Mouse (Mus musculus): ENCODE results near the gene Banp. TPM values are rescaled to one million over a fixed set of nuclear protein-coding genes. Genes with fewer than 3 reads are reported as not detected.

Gene Banp
- total RNA-seq, 2 experiments from 2014 or later = 25.0 to 45.8 TPM

- no peak for ATAC-seq (replicated peaks; ENCODE audit: low FRiP score, poor library complexity, severe bottlenecking)
Measured at GRCm38 (mm10) chr8:121971488-121972058, 22.0 kb downstream of the Banp start.

GRCm38 (mm10) chr8:121973906-121974305, 24.4 kb downstream of the Banp start:
- ATAC-seq (replicated peaks; ENCODE audit: low FRiP score, poor library complexity, severe bottlenecking) = 0 out of 2 replicates have a peak, but pooled peaks have one; percentile 50

GRCm38 (mm10) chr8:121977819-121978590, 28.5 kb downstream of the Banp start:
- ATAC-seq (replicated peaks; ENCODE audit: low FRiP score, poor library complexity, severe bottlenecking) = peak; percentile 52; the same call in 1 of the 2 replicates

DNA sequence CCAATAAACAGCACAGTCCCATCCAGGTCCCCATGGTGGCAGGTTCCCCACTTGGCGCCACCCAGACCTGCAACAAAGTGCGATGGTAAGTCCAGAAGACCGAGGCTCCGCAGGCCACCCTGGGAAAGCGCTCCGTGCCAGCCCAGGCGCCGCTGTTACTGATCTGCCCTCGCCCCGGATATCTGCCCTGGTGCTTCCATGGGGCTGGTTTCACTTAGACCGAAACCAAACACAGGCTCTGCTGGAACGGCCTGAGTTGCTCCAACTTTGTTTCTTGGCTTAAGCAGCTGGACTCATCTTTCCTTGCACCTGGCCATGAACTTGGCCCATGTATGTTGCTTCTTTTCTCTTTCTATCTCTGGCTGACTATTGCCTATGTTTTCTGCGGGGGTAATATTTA, 29.1 kb downstream of the Banp start:
- ATAC-seq (replicated peaks; ENCODE audit: low FRiP score, poor library complexity, severe bottlenecking) = no peak

GRCm38 (mm10) chr8:121980792-121981519, 31.4 kb downstream of the Banp start:
- no peak for ATAC-seq (replicated peaks; ENCODE audit: low FRiP score, poor library complexity, severe bottlenecking)

- ATAC-seq (replicated peaks; ENCODE audit: low FRiP score, poor library complexity, severe bottlenecking) = no peak
Measured at GRCm38 (mm10) chr8:121981520-121981895, 32.0 kb downstream of the Banp start.

DNA sequence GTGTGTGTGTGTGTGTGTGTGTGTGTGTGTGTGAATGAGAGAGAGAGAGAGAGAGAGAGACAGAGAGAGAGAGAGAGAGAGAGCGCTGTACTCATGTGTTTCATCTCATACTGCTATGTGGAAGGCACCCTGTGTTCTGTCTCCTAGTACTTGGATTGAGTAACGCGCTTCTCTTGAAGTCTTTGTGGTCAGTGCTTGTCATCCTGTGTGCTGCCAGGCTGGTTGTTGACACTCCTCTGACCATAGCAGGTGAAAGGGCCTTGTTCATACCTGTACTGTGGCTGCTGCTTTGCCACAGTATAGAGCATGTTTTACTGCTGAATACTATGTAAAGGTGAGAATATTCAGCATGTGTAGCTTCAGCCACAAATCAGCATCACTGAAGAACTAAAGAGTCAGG, 36.1 kb downstream of the Banp start:
- ATAC-seq (replicated peaks; ENCODE audit: low FRiP score, poor library complexity, severe bottlenecking) = no peak

GRCm38 (mm10) chr8:121987892-121988291, 38.3 kb downstream of the Banp start:
- no peak for ATAC-seq (replicated peaks; ENCODE audit: low FRiP score, poor library complexity, severe bottlenecking)

- no peak for ATAC-seq (replicated peaks; ENCODE audit: low FRiP score, poor library complexity, severe bottlenecking)
Measured at GRCm38 (mm10) chr8:121990506-121991255, 41.1 kb downstream of the Banp start.

DNA sequence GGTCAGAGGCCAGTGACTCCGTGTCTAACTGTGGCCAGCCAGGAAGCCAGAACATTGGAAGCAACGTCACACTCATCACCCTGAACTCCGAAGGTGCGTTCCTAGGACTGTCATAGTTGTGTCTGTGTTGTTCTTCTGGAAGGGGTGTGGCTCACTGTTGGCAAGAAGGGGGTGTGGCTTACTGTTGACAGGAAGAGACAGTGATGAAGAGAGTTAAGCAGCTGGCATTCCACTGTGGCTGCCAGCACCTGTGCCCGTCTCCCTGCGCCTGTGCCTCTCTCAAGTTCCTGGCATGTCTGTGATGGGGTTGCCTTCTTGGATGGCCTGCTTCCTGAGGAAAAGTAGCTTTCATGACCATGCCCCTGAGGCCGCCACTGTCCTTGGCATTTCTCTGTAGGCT, 42.1 kb downstream of the Banp start:
- no peak for ATAC-seq (replicated peaks; ENCODE audit: low FRiP score, poor library complexity, severe bottlenecking)

DNA sequence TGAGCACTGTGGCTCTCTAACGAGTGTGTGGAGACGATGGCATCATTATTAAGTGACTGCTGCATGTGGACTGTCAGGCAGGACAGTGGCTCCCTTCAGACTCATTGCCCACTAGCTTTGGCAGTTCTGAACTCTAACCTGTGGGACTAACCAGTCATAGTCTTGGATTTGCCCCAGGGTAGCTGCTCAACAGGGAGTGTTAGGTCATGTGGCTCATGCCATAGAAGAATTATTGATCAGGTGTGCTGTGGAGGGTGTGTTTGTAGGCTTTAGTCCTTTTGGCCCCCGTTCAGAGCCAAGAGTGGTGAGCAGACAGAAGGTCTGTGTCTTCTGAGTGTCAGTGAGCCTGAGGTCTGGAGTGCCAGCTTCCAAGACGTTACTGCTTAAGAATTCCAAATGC, 43.4 kb downstream of the Banp start:
- no peak for ATAC-seq (replicated peaks; ENCODE audit: low FRiP score, poor library complexity, severe bottlenecking)

- no peak for ATAC-seq (replicated peaks; ENCODE audit: low FRiP score, poor library complexity, severe bottlenecking)
Measured at GRCm38 (mm10) chr8:121995112-121995511, 45.6 kb downstream of the Banp start.

GRCm38 (mm10) chr8:121995895-121996294, 46.3 kb downstream of the Banp start:
- ATAC-seq (replicated peaks; ENCODE audit: low FRiP score, poor library complexity, severe bottlenecking) = no peak

- ATAC-seq (replicated peaks; ENCODE audit: low FRiP score, poor library complexity, severe bottlenecking) = no peak
Measured at GRCm38 (mm10) chr8:121998631-121999030, 49.1 kb downstream of the Banp start.

DNA sequence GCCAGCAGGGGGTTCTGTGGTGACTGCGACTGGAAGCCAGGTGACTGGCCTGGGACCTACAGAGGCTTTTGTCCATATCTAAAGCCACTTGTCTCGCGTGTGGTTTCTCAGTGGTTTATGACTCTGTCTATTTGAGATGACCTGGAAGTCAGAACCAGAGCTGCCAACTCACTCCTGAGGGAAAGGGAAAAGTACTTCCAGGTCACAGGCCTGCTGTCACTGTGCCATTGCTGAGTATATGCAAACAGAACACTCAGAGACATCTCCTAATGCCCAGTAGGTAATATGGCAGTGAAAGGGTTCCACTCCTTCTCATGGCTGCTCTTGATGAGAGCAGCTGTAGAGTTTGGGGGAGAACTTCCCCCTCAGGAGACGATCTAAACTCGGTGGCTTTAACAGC, 49.7 kb downstream of the Banp start:
- no peak for ATAC-seq (replicated peaks; ENCODE audit: low FRiP score, poor library complexity, severe bottlenecking)

DNA sequence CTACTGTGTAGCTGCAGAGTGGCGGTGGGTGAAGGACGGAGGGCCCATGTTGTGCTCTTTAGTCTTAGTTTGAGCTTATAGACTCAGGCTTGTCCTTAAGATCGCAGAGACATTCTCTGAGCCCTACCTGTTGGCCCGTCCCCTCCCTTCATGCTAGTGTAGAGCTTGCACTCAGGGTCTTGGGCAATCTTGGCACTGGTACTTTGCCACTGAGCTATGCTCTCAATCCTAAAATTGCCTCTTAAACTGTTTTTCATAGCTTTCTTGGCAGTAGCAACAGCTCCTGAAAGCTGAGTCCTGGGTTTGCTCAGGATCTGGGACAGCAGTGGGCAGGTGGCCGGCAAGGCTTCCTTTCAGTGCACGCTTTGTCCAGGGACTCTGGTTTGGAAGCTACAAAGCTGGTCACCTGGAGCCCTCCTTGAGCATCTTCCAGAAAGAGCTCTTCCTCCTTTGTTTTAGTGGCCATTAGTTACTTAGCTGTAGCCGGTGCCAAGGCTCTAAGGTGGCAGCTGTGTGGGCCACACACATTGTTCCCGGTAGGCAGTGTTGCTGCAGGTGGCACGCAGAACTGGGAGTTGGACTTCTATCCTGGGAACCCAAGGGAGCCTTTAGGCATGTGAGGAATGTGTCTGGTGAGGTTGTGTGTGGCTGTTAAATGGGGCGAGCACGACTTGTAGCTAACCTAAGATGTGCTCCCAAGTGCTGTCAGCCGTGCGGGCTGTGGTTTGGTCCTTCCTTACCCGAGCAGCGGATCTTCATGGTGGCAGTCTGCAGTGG, 52.0 kb downstream of the Banp start:
- no peak for ATAC-seq (replicated peaks; ENCODE audit: low FRiP score, poor library complexity, severe bottlenecking)

- no peak for ATAC-seq (replicated peaks; ENCODE audit: low FRiP score, poor library complexity, severe bottlenecking)
Measured at GRCm38 (mm10) chr8:122003646-122004045, 54.1 kb downstream of the Banp start.

DNA sequence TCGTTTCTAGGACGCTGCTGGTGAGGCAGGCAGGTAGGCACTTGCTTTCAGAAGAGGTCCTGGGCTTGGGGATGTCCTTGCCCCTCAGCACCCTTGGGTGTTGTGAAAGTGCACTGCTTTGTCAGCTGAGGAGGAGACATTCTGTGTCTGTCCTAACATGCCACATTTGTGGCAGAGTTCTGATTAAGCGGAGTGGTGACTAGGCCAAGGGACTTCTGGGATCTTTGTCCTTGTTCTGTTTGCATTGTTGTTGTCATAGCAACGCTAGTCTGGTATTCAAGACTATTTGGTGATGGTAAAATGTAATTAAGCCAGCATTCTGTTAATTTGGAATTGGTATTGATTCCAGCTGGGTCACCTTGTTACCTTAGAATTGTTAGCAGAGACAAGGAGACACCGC, 54.6 kb downstream of the Banp start:
- ATAC-seq (replicated peaks; ENCODE audit: low FRiP score, poor library complexity, severe bottlenecking) = no peak

GRCm38 (mm10) chr8:122005422-122006204, 56.1 kb downstream of the Banp start:
- no peak for ATAC-seq (replicated peaks; ENCODE audit: low FRiP score, poor library complexity, severe bottlenecking)

All from erythroblast, adult 5-6 weeks (primary cell).